Mouse (Mus musculus): ENCODE measurements around the gene Rbm17. TPM values are rescaled to one million over a fixed set of nuclear protein-coding genes. Genes with fewer than 3 reads are reported as not detected.
"Not testable (repeated sequence)": the region's sequence is repeated elsewhere in the genome, so short reads cannot be mapped to it uniquely, and the experiment has no call there.

Rbm17 gene
- polyA plus RNA-seq, 1 experiment: 47.2 TPM

- DNase-seq (ENCODE audit: low read depth): no peak
Observed at GRCm38 (mm10) chr2:11544342-11544741, 59.6 kb downstream of the Rbm17 start.

GRCm38 (mm10) chr2:11543158-11543557 lies 60.8 kb downstream of the Rbm17 start:
- DNase-seq (ENCODE audit: low read depth): no peak

- DNase-seq (ENCODE audit: low read depth): no peak
Observed at GRCm38 (mm10) chr2:11542640-11543039, 61.3 kb downstream of the Rbm17 start.

- no peak for DNase-seq (ENCODE audit: low read depth)
Observed at GRCm38 (mm10) chr2:11542121-11542520, 61.8 kb downstream of the Rbm17 start.

DNA sequence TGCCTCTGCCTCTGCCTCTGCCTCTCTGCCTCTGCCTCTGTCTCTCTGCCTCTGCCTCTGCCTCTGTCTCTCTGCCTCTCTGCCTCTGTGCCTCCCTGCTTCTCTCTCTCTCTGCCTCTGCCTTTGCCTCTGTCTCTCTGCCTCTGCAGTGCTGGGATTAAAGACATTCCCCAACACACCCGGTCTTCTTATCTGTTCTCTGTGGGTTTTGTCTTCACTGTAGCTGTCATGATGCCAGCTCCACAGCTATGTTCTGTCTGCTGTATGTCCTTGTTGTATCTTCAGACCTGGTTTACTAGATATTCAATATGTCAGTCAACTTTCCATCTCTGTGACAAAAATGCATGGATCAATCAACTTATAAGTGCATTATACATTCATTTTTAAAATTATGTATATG lies 62.4 kb downstream of the Rbm17 start:
- not testable (repeated sequence) for DNase-seq (ENCODE audit: low read depth)

DNA sequence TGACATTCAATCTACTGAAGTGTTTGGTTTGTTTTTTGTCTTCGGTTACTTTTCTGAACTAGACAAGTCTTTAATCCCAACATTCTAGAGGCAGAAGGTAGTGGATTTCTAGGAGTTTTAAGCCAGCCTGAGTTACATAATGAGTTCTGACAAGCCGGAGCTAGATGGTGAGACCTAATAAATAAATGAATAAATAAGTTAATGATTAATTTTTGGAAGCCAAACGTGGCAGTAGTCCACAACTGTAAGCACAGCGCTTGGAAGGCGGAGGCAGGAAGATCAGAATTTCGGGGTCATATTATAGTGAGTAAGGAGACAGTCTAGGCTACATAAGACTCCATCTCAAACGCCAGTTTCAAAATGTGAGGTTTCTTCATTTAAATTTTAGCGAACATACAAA lies 68.0 kb downstream of the Rbm17 start:
- no peak for DNase-seq (ENCODE audit: low read depth)

Other genes starting within 250 kb of the Rbm17 start
- gene Pfkfb3, start 50.1 kb downstream of the Rbm17 start, polyA plus RNA-seq (2012; rRNA removed): 152 and 208 TPM in 2 replicates
- gene Gm17490, start 22.1 kb upstream of the Rbm17 start, polyA plus RNA-seq (2012; rRNA removed): not detected in 2 replicates
- 0.51 and 0.54 TPM in 2 replicates for gene Il2ra, start 38.7 kb upstream of the Rbm17 start, polyA plus RNA-seq (2012; rRNA removed)
- 23.5 and 29.6 TPM in 2 replicates for gene Il15ra, start 101.1 kb upstream of the Rbm17 start, polyA plus RNA-seq (2012; rRNA removed)
- gene Fbh1, start 173.4 kb upstream of the Rbm17 start, polyA plus RNA-seq (2012; rRNA removed): 51.2 and 60.5 TPM in 2 replicates
- gene Ankrd16, start 173.7 kb upstream of the Rbm17 start, polyA plus RNA-seq (2012; rRNA removed): 78.9 and 84.6 TPM in 2 replicates

Data from gonadal fat pad, adult 2 months (tissue).